Mouse (Mus musculus) spleen, adult 2 months (tissue): ENCODE results near the gene Ddx39. TPM values are rescaled to one million over a fixed set of nuclear protein-coding genes. Genes with fewer than 3 reads are reported as not detected.
A peak's percentile ranks its signal among the peaks of the same experiment; 100 is the strongest.

Experiments used
- DNase-seq, 2 experiments: peaks; one replicate each; pipeline versions ENCODE4 v3.0.0 to v3.0.0-alpha.2; 2012 to 2021; ENCODE audit warnings: low spot score in 2 of 2, low read depth in 1 of 2
- H3K27ac ChIP-seq: fragments of 200-500 bp; 2 replicates; pipeline ENCODE4 v1.5.1; 2012; ENCODE audit warnings: low read length, inconsistent platforms; ENCODE audit not compliant: insufficient read depth
- H3K27me3 ChIP-seq: fragments of 200-500 bp; 2 replicates; pipeline ENCODE4 v1.6.1; 2012; ENCODE audit warnings: mild to moderate bottlenecking, moderate library complexity, low read length, inconsistent platforms; ENCODE audit not compliant: control insufficient read depth, insufficient read depth
- H3K36me3 ChIP-seq: fragments of 200-500 bp; 2 replicates; pipeline ENCODE4 v1.6.1; 2012; ENCODE audit warnings: mild to moderate bottlenecking, low read length, inconsistent platforms; ENCODE audit not compliant: control insufficient read depth, insufficient read depth
- H3K4me1 ChIP-seq: fragments of 200-500 bp; 2 replicates; pipeline ENCODE4 v1.6.1; 2011; ENCODE audit warnings: inconsistent platforms; ENCODE audit not compliant: control insufficient read depth, insufficient read depth, insufficient read length
- H3K4me3 ChIP-seq: fragments of 200-500 bp; 2 replicates; pipeline ENCODE4 v1.5.1; 2011; ENCODE audit warnings: mild to moderate bottlenecking, inconsistent platforms; ENCODE audit not compliant: insufficient read depth, insufficient read length; ENCODE audit errors: extremely low read depth
- CTCF ChIP-seq: fragments of 200-500 bp; IDR thresholded peaks from 2 replicates; pipeline ENCODE4 v1.5.1; 2011; ENCODE audit warnings: mild to moderate bottlenecking, inconsistent platforms; ENCODE audit not compliant: insufficient read depth, insufficient read length, insufficient replicate concordance; ENCODE audit errors: extremely low read depth
- POLR2A ChIP-seq: fragments of 200-500 bp; IDR thresholded peaks from 2 replicates; pipeline ENCODE4 v1.6.1; 2011; ENCODE audit warnings: low read depth, low read length, inconsistent platforms
- WGBS: fragments of 180-500 bp; shearing (Covaris S2); methylation state at CpG from one replicate; pipeline ENCODE4 v1.1.7; 2018; 5-methylcytosine and 5-hydroxymethylcytosine counted together
- polyA plus RNA-seq: library from polyadenylated mRNA; depleted of rRNA; stranded (reverse); fragments of >200 nt; gene quantifications from 2 replicates; pipeline ENCODE4 v1.2.3, GENCODE M21; 2012

Ddx39 gene
- polyA plus RNA-seq, 1 experiment, result 52.9 TPM

DNA sequence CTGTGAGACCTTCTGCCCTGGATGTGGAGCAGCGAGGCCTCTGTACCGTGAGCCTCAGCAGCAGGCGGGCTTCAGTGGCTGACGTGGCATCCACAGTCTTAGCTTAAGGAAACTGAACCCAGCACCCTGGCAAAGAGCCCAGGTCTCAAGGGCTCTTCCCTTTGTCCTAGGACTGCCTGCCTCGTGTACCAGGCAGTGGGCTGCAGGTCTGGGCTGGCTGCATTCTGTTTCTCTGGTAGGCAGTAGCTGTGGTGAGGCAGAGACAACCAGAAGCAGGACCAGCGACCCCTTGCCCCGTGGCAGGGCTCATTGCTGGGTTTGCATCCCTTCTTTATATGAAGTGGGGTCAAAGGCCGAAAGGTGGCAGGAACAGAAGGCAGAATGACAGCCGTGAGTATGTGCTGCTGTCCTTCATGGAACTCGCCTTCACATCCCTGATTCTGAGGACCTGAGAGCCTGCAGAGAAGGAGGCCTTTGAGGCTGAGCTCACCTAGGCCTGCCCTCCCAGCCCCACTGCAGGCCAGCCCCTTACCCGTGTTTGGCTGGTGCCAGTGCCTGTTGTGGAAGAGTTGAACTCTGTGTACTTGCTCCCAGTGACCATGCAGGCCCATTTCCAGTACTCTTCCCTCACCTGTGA is 8.6 kb downstream of the Ddx39 start:
- no peak overlapping the region for H3K27ac ChIP-seq
- TF ChIP-seq CTCF (no peak), POLR2A (no peak)
- H3K27me3 ChIP-seq, result no peaks in the 10 kb centered on the region
- 81% methylated on average over 11 of the region's 11 CpGs for WGBS
- H3K4me3 ChIP-seq, result no peak overlapping the region
- H3K36me3 ChIP-seq, result peaks cover 70% of the 10 kb centered on the region
- DNase-seq, result no peak
- no peaks in the 10 kb centered on the region; the same call in 1 of the 2 replicates for H3K4me1 ChIP-seq

DNA sequence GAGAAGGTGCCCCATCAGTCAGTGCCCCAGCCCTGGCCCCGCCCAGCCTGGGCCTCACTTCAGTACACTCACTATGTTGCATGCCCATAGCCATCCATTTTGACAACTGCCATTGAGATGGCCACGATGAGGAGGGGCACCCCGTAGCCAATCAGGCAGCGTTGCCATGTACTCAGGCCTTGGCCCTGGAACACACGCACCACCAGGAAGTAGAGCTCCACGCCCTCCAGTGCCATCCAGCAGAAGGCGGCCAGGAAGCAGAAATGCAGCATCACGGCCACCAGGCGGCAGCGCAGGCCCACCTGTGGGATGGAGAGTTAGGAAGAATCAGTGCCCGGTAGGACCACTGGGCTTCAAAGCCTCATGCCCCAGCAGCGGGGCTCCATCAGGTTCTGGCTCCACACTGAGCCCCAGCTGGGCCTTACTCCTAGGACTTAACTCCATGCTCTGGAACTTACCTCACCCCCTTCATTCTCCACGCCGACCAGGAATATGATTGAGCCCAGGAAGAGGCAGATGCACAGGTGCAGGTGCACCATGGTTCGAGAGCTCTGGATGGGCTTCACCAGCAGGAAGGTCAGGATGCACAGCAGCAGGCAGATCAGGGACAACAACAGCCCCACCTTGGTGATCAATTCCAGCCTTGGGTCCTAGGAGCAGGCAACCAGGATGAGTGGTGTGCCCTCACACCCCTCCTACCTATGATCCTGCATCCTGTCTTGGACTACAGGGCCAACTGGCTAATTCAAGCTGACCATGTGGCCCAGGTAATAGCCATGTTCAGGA is 9.9 kb downstream of the Ddx39 start:
- Histone ChIP-seq H3K36me3 (peaks cover 78% of the 10 kb centered on the region), H3K27me3 (no peaks in the 10 kb centered on the region), H3K4me1 (no peaks in the 10 kb centered on the region; the same call in 1 of the 2 replicates), H3K4me3 (no peak overlapping the region), H3K27ac (no peak overlapping the region)
- WGBS, result 43% methylated on average over 15 of the region's 15 CpGs
- TF ChIP-seq POLR2A (no peak), CTCF (peak; percentile 87)
- peak; percentile 35 to 72 for DNase-seq

- Histone ChIP-seq H3K36me3 (peaks cover 82% of the 10 kb centered on the region), H3K4me1 (no peaks in the 10 kb centered on the region; the same call in 1 of the 2 replicates), H3K27me3 (no peaks in the 10 kb centered on the region), H3K4me3 (no peak overlapping the region), H3K27ac (no peak overlapping the region; the same call in 1 of the 2 replicates)
- 95% methylated on average over 8 of the region's 8 CpGs for WGBS
- DNase-seq, result no peak
- TF ChIP-seq POLR2A, result no peak
- TF ChIP-seq CTCF, result no peak
Observed at GRCm38 (mm10) chr8:83725521-83726102, 10.6 kb downstream of the Ddx39 start.

DNA sequence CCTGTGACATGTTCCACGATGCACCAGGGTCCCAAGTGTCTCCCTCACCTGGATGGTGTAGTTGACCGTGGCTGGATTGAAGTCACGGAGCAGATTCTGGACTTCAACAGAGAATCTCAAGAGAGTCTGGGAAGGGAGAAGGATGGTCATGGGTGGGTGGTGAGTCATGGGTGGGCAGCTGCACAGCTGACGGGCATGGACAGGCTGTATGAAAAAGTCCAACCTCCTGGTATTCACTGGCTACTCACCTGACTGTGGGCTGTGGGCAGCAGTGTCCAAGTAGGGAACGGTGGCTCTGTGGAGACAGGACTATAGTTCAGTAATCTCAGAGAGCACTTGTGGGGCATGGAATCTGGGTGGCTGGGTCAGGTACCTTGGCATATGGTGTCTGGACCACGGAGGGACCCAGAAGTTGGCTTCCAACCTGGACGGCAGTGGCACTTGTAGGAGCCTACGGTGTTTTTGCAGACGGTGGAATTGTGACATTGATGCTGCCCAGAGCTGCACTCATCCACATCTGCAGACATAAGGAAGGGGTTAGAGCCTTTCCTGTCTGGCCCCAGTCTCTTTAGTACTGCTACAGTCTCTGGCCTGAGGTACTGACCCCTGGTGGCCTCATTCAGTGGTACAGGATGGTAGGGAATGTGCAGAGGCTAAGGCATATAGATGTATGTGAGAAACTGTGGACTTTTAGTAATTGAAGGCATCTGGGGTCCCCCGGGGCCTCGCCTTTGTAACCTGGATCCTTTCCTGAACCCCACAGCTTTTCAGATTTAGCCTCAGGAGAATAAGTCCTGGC is 14.2 kb downstream of the Ddx39 start:
- peaks cover 84% of the 10 kb centered on the region for H3K36me3 ChIP-seq
- 89% methylated on average over 11 of the region's 11 CpGs for WGBS
- no peaks in the 10 kb centered on the region for H3K27me3 ChIP-seq
- no peak overlapping the region for H3K4me3 ChIP-seq
- peaks cover 3% of the 10 kb centered on the region; the same call in 1 of the 2 replicates for H3K4me1 ChIP-seq
- no peak overlapping the region for H3K27ac ChIP-seq
- TF ChIP-seq POLR2A (no peak), CTCF (peak; percentile 40; the same call in 1 of the 2 replicates)
- peak in 1 of 2 experiments; percentile 49 for DNase-seq

DNA sequence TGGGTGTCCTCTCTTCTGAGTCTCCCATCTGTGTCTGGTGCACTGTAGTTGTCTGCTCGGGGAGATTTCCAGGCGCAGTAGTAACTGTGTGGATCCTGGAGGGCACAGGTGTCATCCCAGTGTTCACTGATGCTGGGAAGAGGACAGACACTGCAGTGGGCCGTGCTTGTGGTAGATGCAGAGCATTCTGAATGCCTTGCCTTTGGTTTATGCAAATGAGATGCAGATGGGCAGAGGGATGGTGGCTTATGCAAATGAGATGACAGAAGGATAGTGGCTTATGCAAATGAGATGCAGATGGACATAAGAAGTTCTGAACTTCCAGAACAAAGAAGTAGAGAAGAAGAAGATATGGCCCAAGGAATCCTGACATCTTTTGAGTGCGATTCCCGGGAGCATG is 16.9 kb downstream of the Ddx39 start:
- Histone ChIP-seq H3K36me3 (peaks cover 70% of the 10 kb centered on the region), H3K4me1 (peaks cover 20% of the 10 kb centered on the region; the same call in 1 of the 2 replicates), H3K27me3 (no peaks in the 10 kb centered on the region), H3K4me3 (no peak overlapping the region), H3K27ac (no peak overlapping the region)
- TF ChIP-seq POLR2A, result no peak
- TF ChIP-seq CTCF, result no peak
- peak in 1 of 2 experiments; percentile 37 for DNase-seq
- WGBS, result 82% methylated on average over 5 of the region's 5 CpGs

DNA sequence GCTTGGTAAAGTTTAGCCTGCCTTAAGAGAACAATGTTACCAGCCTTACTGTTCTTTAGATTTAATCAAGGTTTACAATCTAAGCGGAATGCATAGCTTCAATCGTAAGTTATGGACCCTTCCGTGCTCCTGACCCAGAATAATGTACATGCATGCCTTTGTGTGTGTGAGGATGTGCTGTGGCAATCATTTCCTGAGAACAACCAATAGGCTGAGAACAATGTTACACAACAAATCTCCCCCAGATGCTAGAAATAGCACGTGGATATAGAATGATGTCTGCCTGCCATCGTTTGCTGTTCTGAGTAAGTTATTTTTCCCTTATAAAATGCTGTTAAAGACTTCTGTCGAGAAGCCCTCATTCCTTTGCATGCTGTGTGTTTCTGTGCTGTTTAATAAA is 17.9 kb downstream of the Ddx39 start:
- 66% methylated on average over 6 of the region's 6 CpGs for WGBS
- no peak overlapping the region for H3K27ac ChIP-seq
- no peak for DNase-seq

More for the DNA sequence above, 17.9 kb downstream of the Ddx39 start:
- no peak for TF ChIP-seq CTCF
- TF ChIP-seq POLR2A, result no peak
- H3K4me1 ChIP-seq, result peaks cover 25% of the 10 kb centered on the region; the same call in 1 of the 2 replicates
- peaks cover 62% of the 10 kb centered on the region for H3K36me3 ChIP-seq
- H3K4me3 ChIP-seq, result no peak overlapping the region
- H3K27me3 ChIP-seq, result no peaks in the 10 kb centered on the region
